Mouse (Mus musculus): ENCODE data around the gene Casz1.

DNA sequence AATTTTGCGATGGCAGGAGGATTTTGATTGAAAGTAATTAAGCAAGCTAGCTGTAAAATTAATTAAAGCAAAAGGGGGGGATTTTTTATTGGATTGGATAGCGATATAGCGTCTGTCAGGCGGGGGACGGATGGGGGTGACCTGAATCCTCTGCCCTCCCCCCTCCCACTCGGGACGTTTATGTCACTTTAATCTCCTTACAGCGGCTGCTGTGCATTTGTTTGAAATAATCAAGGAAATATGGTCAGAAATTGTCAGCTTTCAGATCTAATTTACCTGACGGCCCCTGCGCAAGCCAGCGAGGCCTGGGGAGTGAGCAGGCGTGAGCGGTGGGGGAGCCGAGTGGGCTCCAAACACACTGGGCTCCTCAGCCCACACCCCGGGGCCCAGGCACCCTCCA lies 111.6 kb downstream of the Casz1 start:
- TF ChIP-seq CTCF (IDR thresholded peaks at IDR 0.05; ENCODE audit: extremely low read depth, insufficient read length, insufficient replicate concordance, low read depth, low read length) (no peak), POLR2A (IDR thresholded peaks at IDR 0.05; ENCODE audit: low read depth, low read length) (no peak)

All from small intestine, adult 2 months (tissue).